In the genomic region with DNA sequence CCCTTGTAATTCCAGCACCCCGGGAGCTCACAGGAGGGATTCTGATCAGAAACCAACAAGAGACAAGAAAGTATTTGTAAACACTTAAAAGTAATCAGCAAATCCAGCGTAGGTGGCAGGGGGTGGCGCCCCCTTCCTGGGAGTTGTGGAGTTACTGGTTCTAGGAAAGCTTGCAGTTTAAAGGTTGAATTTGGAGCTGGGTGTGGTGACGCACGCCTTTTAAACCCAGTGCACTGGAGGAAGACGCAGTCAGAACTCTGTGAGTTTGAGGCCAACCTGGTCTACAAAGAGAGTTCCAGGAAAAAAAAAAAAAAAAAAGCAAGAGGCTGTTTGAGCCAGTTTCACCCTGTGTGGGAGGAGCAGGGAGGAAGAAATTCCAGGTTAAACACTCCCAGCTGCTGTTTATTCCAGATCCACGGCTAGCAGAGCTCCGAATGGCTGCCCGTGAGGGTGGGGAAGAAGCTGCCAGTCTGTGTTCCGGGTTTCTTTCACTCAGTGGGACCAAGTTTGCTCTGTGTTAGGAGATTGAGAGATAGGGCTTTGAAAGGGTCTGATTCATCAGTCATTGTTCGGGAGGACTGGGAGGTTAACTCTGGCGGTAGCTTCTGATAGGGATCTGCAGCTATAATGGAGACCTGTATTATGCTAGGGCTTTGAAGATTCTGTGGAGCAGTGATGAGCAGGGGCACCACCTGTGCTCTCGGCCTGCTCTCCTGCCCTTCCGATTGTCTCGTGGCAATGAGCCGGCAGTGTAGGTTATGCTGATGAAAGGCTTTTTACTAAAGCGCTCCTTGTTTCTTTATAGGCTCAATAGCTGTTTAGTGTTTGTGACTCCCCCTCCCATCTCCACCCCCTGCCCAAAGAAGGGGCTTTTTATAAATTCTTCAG, we compare ENCODE assay signal across 8 mouse cellular contexts.
A peak's percentile ranks its signal among the peaks of the same experiment; 100 is the strongest.
DNase-seq lines count a peak whose midpoint lies in the region; ATAC-seq lines count a peak whose summit lies in the region.

No protein-coding gene starts in this region.

- 0 out of 2 replicates have a peak overlapping the region, but pooled peaks have one; percentile 67 for H3K27ac ChIP-seq in heart, embryonic 15.5 days
- H3K27ac ChIP-seq in hindbrain, embryonic 16.5 days (ENCODE audit: low read depth, low read length), result no peak overlapping the region

- no peaks in the 10 kb centered on the region for H3K27me3 ChIP-seq in heart, embryonic 15.5 days
- H3K27me3 ChIP-seq in hindbrain, embryonic 16.5 days (replicated peaks; ENCODE audit: control insufficient read depth, insufficient read depth, low read length), result no peaks in the 10 kb centered on the region

- H3K9ac ChIP-seq in heart, embryonic 15.5 days, result no peak overlapping the region
- no peak overlapping the region for H3K9ac ChIP-seq in hindbrain, embryonic 16.5 days (ENCODE audit: low read depth, low read length)

- no peaks in the 10 kb centered on the region for H3K9me3 ChIP-seq in heart, embryonic 15.5 days (replicated peaks)
- H3K9me3 ChIP-seq in hindbrain, embryonic 16.5 days (ENCODE audit: control insufficient read depth, low read length), result no peaks in the 10 kb centered on the region

- no peak for DNase-seq in heart, adult 18-20 months
- DNase-seq in B cell, adult 2 months, result peak; percentile 47 to 53
- DNase-seq in ZHBTc4 (ENCODE audit: low read depth, low spot score), result peak; percentile 91
- peak; percentile 34 to 54 for DNase-seq in kidney, postnatal 25 days
- DNase-seq in layer of hippocampus, postnatal 36 days, result no peak
- DNase-seq in gastrocnemius, adult 8-10 months (ENCODE audit: low spot score in 2 of 2), result no peak

- no peak overlapping the region for H3K4me3 ChIP-seq in heart, embryonic 15.5 days
- no peak overlapping the region for H3K4me3 ChIP-seq in hindbrain, embryonic 16.5 days (ENCODE audit: low read length)

- no peaks in the 10 kb centered on the region for H3K36me3 ChIP-seq in heart, embryonic 15.5 days
- no peaks in the 10 kb centered on the region for H3K36me3 ChIP-seq in hindbrain, embryonic 16.5 days (ENCODE audit: control insufficient read depth, insufficient read depth, low read length)

- ATAC-seq in heart, embryonic 15.5 days (replicated peaks; ENCODE audit: insufficient number of reproducible peaks, insufficient read depth, low FRiP score, low read depth), result no peak
- no peak for ATAC-seq in hindbrain, embryonic 16.5 days

- 62% methylated on average over 17 of the region's 17 CpGs for WGBS in heart, embryonic 15.5 days
- 47% methylated on average over 17 of the region's 17 CpGs for WGBS in hindbrain, embryonic 16.5 days

- peaks cover 77% of the 10 kb centered on the region for H3K4me1 ChIP-seq in heart, embryonic 15.5 days (replicated peaks)
- H3K4me1 ChIP-seq in hindbrain, embryonic 16.5 days (ENCODE audit: control insufficient read depth, insufficient read depth, low read depth, low read length), result peaks cover 39% of the 10 kb centered on the region

- no peak overlapping the region for H3K4me2 ChIP-seq in heart, embryonic 15.5 days
- no peak overlapping the region for H3K4me2 ChIP-seq in hindbrain, embryonic 16.5 days (ENCODE audit: low read length)

Comparison
In these comparisons a context has a peak if more than half of its experiments do, and no peak if none do; other contexts are left out.
1. DNase-seq: peak in B cell, adult 2 months (2 of 2), ZHBTc4 (single experiment) and kidney, postnatal 25 days (2 of 2); none in heart, adult 18-20 months (0 of 2), layer of hippocampus, postnatal 36 days (0 of 2) and gastrocnemius, adult 8-10 months (0 of 2).